In genomic region chr17:31479108-31479844, GRCm38 (mm10) we compare ENCODE assay signal across 18 mouse cellular contexts. TPM values are rescaled to one million over a fixed set of nuclear protein-coding genes. Genes with fewer than 3 reads are reported as not detected.
DNase-seq lines count a peak whose midpoint lies in the region; ATAC-seq and TF ChIP-seq lines count a peak whose summit lies in the region.
"Had no signal": no experiment of that assay in that cellular context is flagged by ENCODE, and none has a peak within 500 bp of the region (broad histone marks: within the 10 kb centered on the region; RNA-seq: fewer than 3 reads in every experiment).

No protein-coding gene starts in this region.

- peak overlapping the region; percentile 3; the same call in 1 of the 2 replicates for H3K27ac ChIP-seq in ES-Bruce4 (ENCODE audit: insufficient read depth, low read length)
- no peak overlapping the region; the same call in 1 of the 2 replicates for H3K27ac ChIP-seq in intestine, postnatal 0 days (ENCODE audit: low read depth, low read length)
- no peak overlapping the region for H3K27ac ChIP-seq in hindbrain, embryonic 14.5 days
- H3K27ac ChIP-seq: hindbrain, postnatal 0 days; lung, embryonic 15.5 days; macrophage; midbrain, embryonic 15.5 days; stomach, embryonic 15.5 days had no signal

- peak; percentile 32 for DNase-seq in kidney, adult 9 months
- no peak for DNase-seq in kidney, postnatal 4 days
- DNase-seq in hindbrain, embryonic 14.5 days (ENCODE audit: low spot score), result no peak
- no peak for DNase-seq in Muller cell, postnatal 12 days (ENCODE audit: inconsistent ontology term)
- DNase-seq: adrenal gland, postnatal 10 days; cerebellum, adult 11-12 months; cerebellum, postnatal 36 days; kidney, postnatal 14 days; retina, postnatal 1 day had no signal

- 37% methylated on average over 11 of the region's 11 CpGs for WGBS in intestine, postnatal 0 days
- WGBS in hindbrain, embryonic 14.5 days, result 62% methylated on average over 11 of the region's 11 CpGs

- TF ChIP-seq POLR2A in ES-Bruce4 (IDR thresholded peaks at IDR 0.05; ENCODE audit: insufficient read depth, low read length), result no peak

- H3K36me3 ChIP-seq in E14TG2a.4 (ENCODE audit: insufficient read depth, low read length) (no peaks in the 10 kb centered on the region), ES-Bruce4 (ENCODE audit: control insufficient read depth, insufficient read depth, low read length, poor library complexity, severe bottlenecking) (no peaks in the 10 kb centered on the region)
- H3K36me3 ChIP-seq in intestine, postnatal 0 days (ENCODE audit: control insufficient read depth, insufficient read depth), result peaks cover 26% of the 10 kb centered on the region
- H3K36me3 ChIP-seq in hindbrain, embryonic 14.5 days (replicated peaks; ENCODE audit: control insufficient read depth, insufficient read depth), result peaks cover 21% of the 10 kb centered on the region

- H3K27me3 ChIP-seq in E14TG2a.4 (ENCODE audit: insufficient read depth, low read length), result no peaks in the 10 kb centered on the region
- H3K27me3 ChIP-seq in ES-Bruce4 (ENCODE audit: control insufficient read depth, insufficient read depth, low read length, poor library complexity, severe bottlenecking), result no peaks in the 10 kb centered on the region
- no peaks in the 10 kb centered on the region for H3K27me3 ChIP-seq in intestine, postnatal 0 days (replicated peaks; ENCODE audit: control insufficient read depth, insufficient read depth, low read length)
- H3K27me3 ChIP-seq in hindbrain, embryonic 14.5 days (ENCODE audit: control insufficient read depth, insufficient read depth, low read length), result no peaks in the 10 kb centered on the region
- H3K27me3 ChIP-seq: heart, embryonic 12.5 days; lung, embryonic 15.5 days; midbrain, embryonic 15.5 days; stomach, embryonic 15.5 days had no signal

- TF ChIP-seq CTCF in E14TG2a.4 (conservative IDR thresholded peaks at IDR 0.05; ENCODE audit: low read length) (no peak), ES-Bruce4 (IDR thresholded peaks at IDR 0.05; ENCODE audit: low read depth, low read length) (no peak)
- no peak; the same call in 1 of the 2 replicates for TF ChIP-seq CTCF in intestine, postnatal 0 days (IDR thresholded peaks at IDR 0.05; ENCODE audit: low read depth)

- ATAC-seq in intestine, postnatal 0 days, result peak; percentile 68
- no peak for ATAC-seq in hindbrain, embryonic 14.5 days (ENCODE audit: low FRiP score)
- ATAC-seq: hindbrain, postnatal 0 days; midbrain, embryonic 15.5 days had no signal

- peak; percentile 60; the same call in 1 of the 2 replicates for TF ChIP-seq EP300 in ES-Bruce4 (IDR thresholded peaks at IDR 0.05; ENCODE audit: insufficient read depth, low read depth, low read length)

- H3K4me3 ChIP-seq in E14TG2a.4 (replicated peaks; ENCODE audit: low read length), result peak overlapping the region; percentile 56
- no peak overlapping the region for H3K4me3 ChIP-seq in ES-Bruce4 (ENCODE audit: low read depth, low read length)
- H3K4me3 ChIP-seq in intestine, postnatal 0 days (ENCODE audit: low read depth, low read length), result no peak overlapping the region
- no peak overlapping the region for H3K4me3 ChIP-seq in hindbrain, embryonic 14.5 days (replicated peaks; ENCODE audit: low read length)
- H3K4me3 ChIP-seq: heart, embryonic 12.5 days; lung, embryonic 15.5 days; midbrain, embryonic 15.5 days; stomach, embryonic 15.5 days had no signal

- H3K9me3 ChIP-seq in E14TG2a.4 (ENCODE audit: low read length), result no peaks in the 10 kb centered on the region
- no peaks in the 10 kb centered on the region for H3K9me3 ChIP-seq in ES-Bruce4 (replicated peaks; ENCODE audit: control insufficient read depth, insufficient read depth, low read length, poor library complexity, severe bottlenecking)
- no peaks in the 10 kb centered on the region for H3K9me3 ChIP-seq in intestine, postnatal 0 days (ENCODE audit: control insufficient read depth)
- no peaks in the 10 kb centered on the region for H3K9me3 ChIP-seq in hindbrain, embryonic 14.5 days (ENCODE audit: control insufficient read depth, low read length)
- H3K9me3 ChIP-seq: heart, embryonic 12.5 days; lung, embryonic 15.5 days; midbrain, embryonic 15.5 days; stomach, embryonic 15.5 days had no signal

- H3K4me1 ChIP-seq in E14TG2a.4 (replicated peaks; ENCODE audit: low read depth, low read length) (peaks cover 34% of the 10 kb centered on the region), ES-Bruce4 (ENCODE audit: control insufficient read depth, insufficient read depth, low read length) (peaks cover 9% of the 10 kb centered on the region)
- 0 out of 2 replicates have a peak, but pooled peaks cover 6% of the 10 kb centered on the region for H3K4me1 ChIP-seq in intestine, postnatal 0 days (replicated peaks; ENCODE audit: control insufficient read depth, insufficient read depth, low read length)
- no peaks in the 10 kb centered on the region for H3K4me1 ChIP-seq in hindbrain, embryonic 14.5 days (replicated peaks; ENCODE audit: control insufficient read depth, insufficient read depth, low read length)
- H3K4me1 ChIP-seq: heart, embryonic 12.5 days; lung, embryonic 15.5 days; midbrain, embryonic 15.5 days had no signal

- H3K4me2 ChIP-seq in intestine, postnatal 0 days (replicated peaks; ENCODE audit: low read depth), result no peak overlapping the region
- no peak overlapping the region for H3K4me2 ChIP-seq in hindbrain, embryonic 14.5 days (replicated peaks)
- H3K4me2 ChIP-seq: heart, embryonic 12.5 days; lung, embryonic 15.5 days; midbrain, embryonic 15.5 days; stomach, embryonic 15.5 days had no signal

- H3K9ac ChIP-seq in ES-Bruce4 (ENCODE audit: low read depth, poor library complexity, severe bottlenecking), result peak overlapping the region; percentile 2; the same call in 1 of the 2 replicates
- no peak overlapping the region for H3K9ac ChIP-seq in intestine, postnatal 0 days (ENCODE audit: low read depth, low read length)
- H3K9ac ChIP-seq in hindbrain, embryonic 14.5 days, result no peak overlapping the region
- H3K9ac ChIP-seq: heart, embryonic 12.5 days; lung, embryonic 15.5 days; midbrain, embryonic 15.5 days; stomach, embryonic 15.5 days had no signal

RNA-seq across cellular contexts. Expression of gene Wdr4, which starts 40.5 kb away (rescaled TPM):
- polyA plus RNA-seq in ES-Bruce4 (2011; ENCODE audit: insufficient read depth, insufficient read length, low read depth, missing spikeins), result 24.0 and 25.0 TPM in 2 replicates
- polyA plus RNA-seq in intestine, postnatal 0 days (2015; fragmentation: Nextera tagmentation; extraction: Ambion mirVana), result 11.7 and 12.5 TPM in 2 replicates
- 29.5 and 30.9 TPM in 2 replicates for polyA plus RNA-seq in hindbrain, embryonic 14.5 days (2014; fragmentation: Nextera tagmentation; extraction: Ambion mirVana)

RNA-seq across cellular contexts. Expression of gene Ndufv3, which starts 40.6 kb away (rescaled TPM):
- 116 and 122 TPM in 2 replicates for polyA plus RNA-seq in ES-Bruce4 (2011; ENCODE audit: insufficient read depth, insufficient read length, low read depth, missing spikeins)
- polyA plus RNA-seq in intestine, postnatal 0 days (2015; fragmentation: Nextera tagmentation; extraction: Ambion mirVana), result 534 and 558 TPM in 2 replicates
- polyA plus RNA-seq in hindbrain, embryonic 14.5 days (2014; fragmentation: Nextera tagmentation; extraction: Ambion mirVana), result 441 and 514 TPM in 2 replicates
